Mouse (Mus musculus): Measurements from ENCODE around the gene Filip1. TPM values are rescaled to one million over a fixed set of nuclear protein-coding genes. Genes with fewer than 3 reads are reported as not detected.

Gene Filip1
- polyA plus RNA-seq, 1 experiment = 6.4 TPM

DNA sequence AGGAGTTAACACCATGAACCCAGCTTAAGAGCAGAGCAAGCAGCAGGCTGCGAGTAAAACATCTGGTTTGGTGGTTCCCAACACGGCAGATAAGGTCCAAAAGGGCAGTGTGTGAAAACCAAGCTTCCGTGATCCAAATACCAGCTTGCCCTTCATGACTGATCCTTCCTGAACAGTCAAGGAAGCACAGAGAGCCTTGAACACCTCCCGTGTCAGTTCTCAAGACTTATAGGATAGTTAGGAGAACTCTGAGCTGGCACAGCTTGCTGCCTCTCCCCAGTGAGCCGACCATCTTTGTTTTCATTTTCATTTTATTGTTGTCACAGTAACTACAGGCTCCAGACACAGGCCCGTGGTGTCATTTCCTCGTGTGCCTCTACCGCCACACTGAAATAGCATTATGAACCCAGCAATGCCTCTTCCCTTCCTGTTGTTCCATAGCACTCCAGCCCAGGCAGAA is 42.0 kb downstream of the Filip1 start:
- no peak for TF ChIP-seq POLR2A (IDR thresholded peaks at IDR 0.05; ENCODE audit: extremely low read depth, insufficient read depth, low read length)
- no peak for TF ChIP-seq CTCF (IDR thresholded peaks at IDR 0.05; ENCODE audit: extremely low read depth, insufficient read depth, low read length)
- Histone ChIP-seq H3K4me1 (ENCODE audit: control insufficient read depth, insufficient read depth, low read length) (no peaks in the 10 kb centered on the region), H3K27ac (ENCODE audit: insufficient read depth, low read length) (no peak overlapping the region), H3K4me3 (ENCODE audit: insufficient read depth, low read length) (no peak overlapping the region)

DNA sequence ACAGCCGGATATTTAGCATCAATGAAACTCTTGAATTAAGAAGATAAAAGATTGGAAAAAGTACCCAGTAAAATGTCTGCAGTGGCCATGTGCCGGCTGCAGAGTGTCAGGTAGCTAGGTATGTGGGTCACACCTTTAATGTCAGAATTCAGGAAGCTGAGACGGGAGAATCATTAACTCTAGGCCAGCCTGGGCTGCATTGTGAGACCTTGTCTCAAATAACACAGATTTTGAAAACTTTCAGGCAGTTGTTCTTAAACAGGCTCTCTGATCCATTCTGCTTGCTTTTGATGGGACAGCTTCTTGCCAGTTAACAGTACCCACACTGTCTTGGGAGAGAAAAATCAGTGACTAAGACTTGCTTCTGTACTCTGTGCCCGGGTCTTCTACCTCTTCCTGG is 43.1 kb downstream of the Filip1 start:
- Histone ChIP-seq H3K27ac (ENCODE audit: insufficient read depth, low read length) (no peak overlapping the region), H3K4me3 (ENCODE audit: insufficient read depth, low read length) (no peak overlapping the region), H3K4me1 (ENCODE audit: control insufficient read depth, insufficient read depth, low read length) (no peaks in the 10 kb centered on the region)
- no peak for TF ChIP-seq CTCF (IDR thresholded peaks at IDR 0.05; ENCODE audit: extremely low read depth, insufficient read depth, low read length)
- TF ChIP-seq POLR2A (IDR thresholded peaks at IDR 0.05; ENCODE audit: extremely low read depth, insufficient read depth, low read length) = no peak

DNA sequence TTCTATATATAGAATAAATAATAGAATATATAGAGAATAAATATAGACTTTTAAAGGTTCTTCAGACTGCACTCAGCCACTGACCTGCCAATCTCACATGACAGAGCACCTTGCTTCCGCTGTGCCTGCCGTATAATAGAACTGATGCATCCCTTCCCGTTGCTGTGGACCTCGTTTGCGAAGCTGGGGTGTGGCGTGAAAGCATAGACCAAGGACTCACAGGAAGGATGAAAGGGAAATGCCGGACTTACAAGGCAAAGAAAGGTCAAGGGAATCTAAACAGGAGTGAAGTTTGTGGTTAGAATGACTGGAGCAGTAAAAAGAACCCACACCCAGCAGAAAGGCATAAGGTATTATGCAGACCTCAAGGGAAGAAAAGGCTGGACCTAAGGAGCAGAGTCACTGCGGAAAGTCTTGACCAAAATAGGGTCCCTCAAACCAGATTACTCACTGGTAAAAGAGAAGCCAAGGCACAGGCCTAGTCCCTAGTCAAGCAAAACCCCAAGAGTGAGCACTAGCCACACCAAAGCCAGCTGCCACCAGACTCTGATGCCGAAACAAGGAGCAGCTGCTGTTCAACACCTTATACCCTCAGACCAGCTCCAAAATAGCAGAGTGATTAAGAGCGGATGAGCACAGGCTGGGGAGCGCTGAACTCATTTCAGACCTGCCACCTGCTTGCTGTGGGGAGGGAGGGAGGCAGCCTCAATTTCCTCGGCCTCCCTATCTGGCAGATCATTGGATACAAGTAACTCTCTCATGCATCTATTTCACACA is 45.8 kb downstream of the Filip1 start:
- no peaks in the 10 kb centered on the region for H3K4me1 ChIP-seq (ENCODE audit: control insufficient read depth, insufficient read depth, low read length)
- TF ChIP-seq CTCF (IDR thresholded peaks at IDR 0.05; ENCODE audit: extremely low read depth, insufficient read depth, low read length) (no peak), POLR2A (IDR thresholded peaks at IDR 0.05; ENCODE audit: extremely low read depth, insufficient read depth, low read length) (no peak)
- no peak overlapping the region for H3K27ac ChIP-seq (ENCODE audit: insufficient read depth, low read length)
- no peak overlapping the region for H3K4me3 ChIP-seq (ENCODE audit: insufficient read depth, low read length)

DNA sequence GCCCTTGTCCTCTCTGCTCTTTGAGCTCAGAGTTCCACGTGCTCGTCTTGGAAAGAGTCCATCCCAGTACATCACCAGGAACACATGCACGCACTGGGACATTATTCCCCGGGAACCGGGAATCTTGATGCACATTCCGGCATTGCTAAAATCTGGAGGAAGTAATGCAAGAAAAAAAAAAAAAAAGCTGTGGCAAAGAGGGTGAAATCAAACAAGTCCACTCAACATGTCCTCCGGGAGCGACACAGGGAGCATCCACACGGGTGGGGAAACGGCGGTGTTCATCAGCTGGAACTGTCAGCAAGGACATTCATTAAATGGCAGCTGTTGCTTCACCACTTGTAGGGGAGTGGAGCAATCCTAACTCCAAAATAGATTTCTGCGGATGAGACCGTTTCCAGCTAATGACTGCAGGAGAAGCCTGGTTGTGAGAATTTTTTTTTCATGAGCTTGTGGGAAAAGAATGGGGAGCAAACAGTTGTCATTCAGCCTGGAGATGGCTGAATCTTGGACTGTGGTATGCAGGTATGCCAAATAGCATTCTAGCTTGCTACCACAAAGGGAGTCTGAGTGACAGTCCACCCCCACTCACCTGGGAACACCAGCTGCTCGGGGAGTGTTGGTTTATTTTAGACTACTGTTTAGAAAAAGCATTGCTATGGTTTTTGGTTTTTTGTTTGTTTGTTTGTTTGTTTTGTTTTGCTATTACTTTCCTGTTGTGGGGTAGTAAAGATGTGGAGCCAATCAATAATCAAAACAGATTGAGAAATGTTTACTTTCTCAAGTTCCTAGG is 46.9 kb downstream of the Filip1 start:
- no peaks in the 10 kb centered on the region; the same call in 1 of the 2 replicates for H3K4me1 ChIP-seq (ENCODE audit: control insufficient read depth, insufficient read depth, low read length)
- peak overlapping the region; percentile 12; the same call in 1 of the 2 replicates for H3K4me3 ChIP-seq (ENCODE audit: insufficient read depth, low read length)
- no peak overlapping the region for H3K27ac ChIP-seq (ENCODE audit: insufficient read depth, low read length)
- TF ChIP-seq CTCF (IDR thresholded peaks at IDR 0.05; ENCODE audit: extremely low read depth, insufficient read depth, low read length) = no peak

DNA sequence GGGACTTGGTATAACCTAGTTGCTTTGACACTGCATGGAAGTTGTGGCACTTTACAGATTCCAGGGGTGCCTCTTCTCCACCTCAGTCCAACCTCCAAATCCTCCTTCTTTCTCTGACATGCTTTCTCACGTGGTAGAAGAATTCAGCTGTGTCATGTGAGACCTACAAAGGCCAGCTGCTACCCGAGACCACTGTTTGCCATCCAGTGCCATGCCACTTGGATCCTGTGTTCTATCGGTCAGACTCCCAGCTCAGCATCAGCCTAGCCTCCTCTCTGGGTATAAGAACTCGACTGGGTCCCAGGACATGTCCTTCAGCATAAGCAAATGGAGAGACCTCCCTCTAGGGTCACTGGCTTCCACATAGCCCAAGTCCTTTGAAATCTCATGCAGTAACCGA is 47.6 kb downstream of the Filip1 start:
- TF ChIP-seq POLR2A (IDR thresholded peaks at IDR 0.05; ENCODE audit: extremely low read depth, insufficient read depth, low read length) = no peak
- TF ChIP-seq CTCF (IDR thresholded peaks at IDR 0.05; ENCODE audit: extremely low read depth, insufficient read depth, low read length) = no peak

DNA sequence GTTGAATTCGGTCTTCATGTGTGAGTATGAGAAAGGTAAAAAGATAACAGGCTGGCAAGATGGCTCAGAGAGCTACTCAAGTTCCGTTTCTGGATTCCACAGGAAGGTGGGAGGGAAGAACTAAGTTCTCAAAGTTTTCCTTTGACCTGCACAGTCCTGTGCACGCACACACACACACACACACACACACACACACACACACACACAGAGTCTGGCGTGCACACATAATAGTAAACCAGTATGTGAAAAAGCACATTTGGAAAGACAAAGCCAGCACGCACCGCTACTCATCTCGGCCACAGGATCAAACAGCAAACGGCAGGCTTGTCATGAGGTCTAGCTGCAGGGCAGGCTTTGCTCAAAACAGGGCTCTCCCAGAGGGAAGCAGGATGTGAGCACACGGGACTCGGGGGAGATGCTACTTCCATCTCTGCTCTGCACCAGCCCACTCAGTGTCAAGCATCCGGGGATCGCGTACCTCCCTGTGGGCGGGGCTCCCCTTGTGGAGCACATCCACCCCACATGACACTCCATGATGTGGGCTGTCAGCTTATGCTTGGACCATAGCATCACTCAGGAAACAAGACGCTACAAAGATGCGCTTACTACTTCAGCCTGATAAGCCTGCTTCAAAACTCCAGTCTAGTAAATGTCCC is 50.9 kb downstream of the Filip1 start:
- Histone ChIP-seq H3K4me3 (ENCODE audit: insufficient read depth, low read length) (peak overlapping the region; percentile 53), H3K27ac (ENCODE audit: insufficient read depth, low read length) (no peak overlapping the region), H3K4me1 (ENCODE audit: control insufficient read depth, insufficient read depth, low read length) (no peaks in the 10 kb centered on the region; the same call in 1 of the 2 replicates)
- TF ChIP-seq CTCF (IDR thresholded peaks at IDR 0.05; ENCODE audit: extremely low read depth, insufficient read depth, low read length) (no peak), POLR2A (IDR thresholded peaks at IDR 0.05; ENCODE audit: extremely low read depth, insufficient read depth, low read length) (peak; percentile 35; the same call in 1 of the 2 replicates)

More for the DNA sequence above, 47.6 kb downstream of the Filip1 start:
- no peak overlapping the region for H3K27ac ChIP-seq (ENCODE audit: insufficient read depth, low read length)
- no peak overlapping the region for H3K4me3 ChIP-seq (ENCODE audit: insufficient read depth, low read length)
- H3K4me1 ChIP-seq (ENCODE audit: control insufficient read depth, insufficient read depth, low read length) = no peaks in the 10 kb centered on the region; the same call in 1 of the 2 replicates

DNA sequence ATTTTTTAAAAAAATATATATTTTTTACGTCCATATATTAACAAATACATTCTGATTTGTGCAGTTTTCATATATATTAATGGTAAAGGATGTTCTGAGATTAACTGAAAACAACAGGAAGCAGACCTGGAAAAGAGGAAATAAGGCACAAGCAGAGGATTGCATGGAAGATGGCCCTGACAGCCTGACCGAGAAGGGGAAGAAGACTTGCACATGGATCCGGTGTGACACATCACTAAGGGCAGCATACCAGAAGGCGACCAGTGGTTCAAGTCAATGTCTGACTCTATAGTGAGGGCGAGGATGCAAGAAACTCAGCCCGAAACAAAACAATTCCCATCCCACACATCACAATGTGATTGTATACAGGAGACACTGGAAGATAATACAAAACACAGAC is 52.2 kb downstream of the Filip1 start:
- H3K4me1 ChIP-seq (ENCODE audit: control insufficient read depth, insufficient read depth, low read length) = no peaks in the 10 kb centered on the region; the same call in 1 of the 2 replicates

DNA sequence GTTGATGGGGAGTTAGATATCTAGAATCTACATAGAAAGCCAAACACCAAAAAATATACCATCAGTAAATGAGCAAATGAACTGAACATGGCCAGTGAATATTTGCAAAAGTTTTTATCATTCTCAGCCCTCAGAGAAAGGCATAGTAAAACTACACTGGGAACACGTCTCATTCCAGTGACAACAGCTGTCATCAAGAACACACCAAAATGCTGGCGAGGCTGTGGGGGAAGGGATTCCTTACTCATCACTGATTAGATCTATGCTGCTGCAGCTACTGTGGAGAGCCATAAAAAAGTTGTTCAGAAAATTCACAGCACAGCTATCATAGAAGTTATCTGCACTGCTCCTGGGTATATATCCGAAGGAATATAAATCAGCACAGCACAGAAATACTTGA is 54.3 kb downstream of the Filip1 start:
- no peak for TF ChIP-seq POLR2A (IDR thresholded peaks at IDR 0.05; ENCODE audit: extremely low read depth, insufficient read depth, low read length)
- Histone ChIP-seq H3K4me3 (ENCODE audit: insufficient read depth, low read length) (no peak overlapping the region), H3K27ac (ENCODE audit: insufficient read depth, low read length) (no peak overlapping the region), H3K4me1 (ENCODE audit: control insufficient read depth, insufficient read depth, low read length) (no peaks in the 10 kb centered on the region; the same call in 1 of the 2 replicates)

More for the DNA sequence above, 52.2 kb downstream of the Filip1 start:
- Histone ChIP-seq H3K4me3 (ENCODE audit: insufficient read depth, low read length) (no peak overlapping the region; the same call in 1 of the 2 replicates), H3K27ac (ENCODE audit: insufficient read depth, low read length) (no peak overlapping the region)
- TF ChIP-seq CTCF (IDR thresholded peaks at IDR 0.05; ENCODE audit: extremely low read depth, insufficient read depth, low read length) (no peak), POLR2A (IDR thresholded peaks at IDR 0.05; ENCODE audit: extremely low read depth, insufficient read depth, low read length) (no peak)

DNA sequence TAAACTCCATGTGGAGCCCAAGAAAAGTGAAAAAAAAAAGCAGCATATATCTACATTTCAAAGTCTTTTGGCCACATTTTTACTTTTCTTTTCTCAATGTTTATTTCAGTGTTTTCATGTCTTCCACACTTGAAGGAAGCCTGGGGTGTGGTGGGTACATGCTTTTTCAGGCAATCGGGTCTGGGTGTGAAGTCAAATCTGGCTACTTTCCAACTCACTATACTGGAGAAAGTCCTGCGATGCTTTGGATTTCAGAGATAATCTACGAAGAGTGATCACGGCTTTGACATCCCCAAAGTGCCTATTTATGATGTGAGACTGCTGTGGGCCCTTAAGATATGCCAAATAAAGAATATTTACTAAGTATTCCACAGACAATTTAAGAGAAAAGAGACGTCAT is 57.7 kb downstream of the Filip1 start:
- Histone ChIP-seq H3K4me3 (ENCODE audit: insufficient read depth, low read length) (no peak overlapping the region), H3K27ac (ENCODE audit: insufficient read depth, low read length) (no peak overlapping the region), H3K4me1 (ENCODE audit: control insufficient read depth, insufficient read depth, low read length) (0 out of 2 replicates have a peak, but pooled peaks cover 2% of the 10 kb centered on the region)
- TF ChIP-seq CTCF (IDR thresholded peaks at IDR 0.05; ENCODE audit: extremely low read depth, insufficient read depth, low read length) (no peak), POLR2A (IDR thresholded peaks at IDR 0.05; ENCODE audit: extremely low read depth, insufficient read depth, low read length) (no peak)
